Mouse (Mus musculus): ENCODE measurements around the gene Gopc. TPM values are rescaled to one million over a fixed set of nuclear protein-coding genes. Genes with fewer than 3 reads are reported as not detected.

The Gopc gene
- 10 to 100 TPM; 26.9 to 29.4 TPM for total RNA-seq (2021)
- long read RNA-seq, experiment 1, full-length matches to known transcripts = 15 of 16 reads
- long read RNA-seq, experiment 1, partial matches to known transcripts = 0 of 16 reads
- long read RNA-seq, experiment 1, other reads (novel, unspliced or antisense) = 1 of 16 reads
- long read RNA-seq, experiment 2, full-length matches to known transcripts = 67 of 78 reads
- long read RNA-seq, experiment 2, partial matches to known transcripts = 4 of 78 reads
- long read RNA-seq, experiment 2, other reads (novel, unspliced or antisense) = 7 of 78 reads

DNA sequence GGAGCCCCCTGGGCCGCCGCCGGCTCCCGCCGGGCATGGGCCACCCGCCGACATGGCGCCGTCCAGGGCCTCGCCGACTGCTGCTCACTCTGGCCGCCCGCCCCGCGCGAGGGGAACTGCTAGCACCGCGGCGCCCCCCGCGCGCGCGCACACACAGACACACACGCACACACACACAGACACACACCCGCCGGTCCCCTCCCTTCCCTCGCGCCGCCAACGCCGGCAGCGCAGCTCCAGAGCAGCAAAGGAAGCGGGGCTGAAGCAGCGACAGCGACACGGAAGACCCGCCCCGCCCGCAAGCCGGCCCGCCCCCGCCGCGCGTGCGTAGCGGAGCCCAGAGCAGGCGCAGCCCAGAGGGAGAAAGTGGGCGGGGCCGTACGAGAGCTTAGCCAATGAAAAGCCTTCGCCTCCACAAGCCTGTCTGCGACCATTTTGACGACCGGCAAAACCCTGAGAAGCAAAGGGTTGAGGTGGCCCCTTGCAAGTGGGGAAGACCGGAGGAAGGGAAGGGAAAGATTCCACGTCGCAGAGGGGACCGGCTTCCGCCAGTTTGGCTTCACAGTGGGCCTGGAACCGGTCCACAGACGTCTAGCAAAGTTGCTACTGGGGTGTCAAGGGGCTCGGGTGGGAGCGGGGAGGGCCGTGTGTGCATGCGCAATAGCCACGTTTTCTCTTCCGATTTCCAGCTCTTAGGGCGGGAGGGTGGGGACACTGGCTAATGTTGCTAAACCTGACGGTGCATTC lies at the start of gene Gopc:
Gene Gopc, minus strand, starts transcription at position 280 of the 747 bp plus-strand sequence.
- DNase-seq (ENCODE audit: low spot score in 2 of 2) = peak; percentile 83 to 89

DNA sequence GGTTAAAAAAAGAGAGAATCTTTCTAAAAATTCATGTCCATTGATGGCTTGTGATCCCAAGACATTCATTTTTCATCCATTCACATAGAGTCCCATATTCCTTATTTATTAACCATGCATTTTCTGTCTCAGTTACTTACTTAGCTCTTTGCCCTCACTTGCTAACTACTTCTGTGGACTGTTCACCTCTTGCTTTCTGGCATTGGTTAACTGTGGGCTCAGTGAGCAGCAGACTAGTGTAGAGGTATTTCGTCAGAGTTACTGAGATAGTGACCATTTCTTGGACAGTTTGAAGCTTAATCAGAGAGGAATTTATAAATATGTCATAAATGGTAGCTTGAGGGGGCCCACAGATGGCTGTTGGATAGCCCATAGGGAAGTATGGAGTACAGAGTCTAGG lies 49.0 kb upstream of the Gopc start:
- DNase-seq (ENCODE audit: low spot score in 2 of 2) = no peak

DNA sequence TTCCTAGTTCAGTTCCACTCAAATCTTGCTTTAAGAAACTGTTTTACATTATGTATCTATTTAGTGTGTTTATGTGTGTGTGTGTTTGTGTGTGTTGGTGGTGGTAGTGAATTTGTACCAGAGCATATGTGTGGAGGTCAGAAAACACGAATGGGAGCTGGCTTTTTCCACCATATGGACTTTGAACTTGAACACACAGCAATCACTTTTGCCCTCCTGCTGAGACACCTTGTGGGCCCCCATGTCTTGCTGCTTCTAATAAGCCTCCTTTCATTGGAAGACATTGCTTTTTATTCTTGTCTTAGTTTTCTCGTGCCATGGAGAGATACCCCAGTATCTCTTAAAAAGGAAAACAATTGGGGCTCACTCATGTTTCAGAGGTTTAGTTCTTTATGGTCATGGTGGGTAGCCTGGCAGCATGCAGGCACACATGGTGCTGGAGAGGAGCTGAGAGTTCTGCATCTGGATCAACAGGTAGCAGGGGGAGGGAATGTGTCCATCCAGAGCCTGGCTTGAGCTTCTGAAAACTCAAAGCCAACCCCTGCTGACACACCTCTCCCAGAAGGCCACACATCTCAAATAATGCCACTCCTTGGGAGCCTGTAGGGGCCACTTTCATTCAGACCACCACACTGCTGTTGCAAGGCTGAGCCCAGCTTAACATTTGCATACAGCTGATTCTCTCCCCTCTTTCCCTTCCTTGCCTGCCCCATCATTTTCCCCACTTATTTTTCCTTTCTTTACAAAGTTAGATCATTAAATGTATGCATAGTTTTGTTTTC lies 45.9 kb upstream of the Gopc start:
- DNase-seq (ENCODE audit: low spot score in 2 of 2) = no peak

DNA sequence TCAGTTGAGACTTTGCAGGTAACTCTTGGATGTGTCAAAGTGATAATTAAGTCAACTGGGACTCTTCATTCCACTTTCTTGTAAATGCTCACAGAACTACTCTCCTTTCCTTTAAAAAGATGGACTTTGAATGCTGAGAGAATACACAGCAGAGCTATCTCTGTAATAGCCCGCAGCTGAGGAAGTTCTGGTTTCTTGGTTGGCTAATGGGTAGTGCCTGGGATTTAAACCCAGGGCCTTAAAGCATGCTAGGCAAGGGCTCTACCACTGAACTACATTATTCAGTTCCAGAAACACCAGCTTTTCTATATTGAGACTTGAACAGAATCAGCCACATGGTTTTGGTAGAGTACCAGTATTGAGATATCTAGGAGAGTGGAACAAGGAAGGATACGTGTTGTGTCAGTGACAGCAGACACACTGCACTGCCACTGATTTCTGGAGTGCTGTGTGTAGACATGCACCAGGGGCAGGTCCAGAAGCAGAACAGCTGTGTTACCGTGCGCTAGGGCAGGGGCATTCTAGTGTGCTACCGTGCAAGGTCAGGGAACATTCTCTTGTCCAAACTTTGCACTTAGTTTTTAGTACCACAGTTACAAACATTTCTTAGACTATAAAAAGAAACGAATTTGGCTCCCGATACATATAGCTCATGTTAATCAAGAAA lies 44.5 kb upstream of the Gopc start:
- DNase-seq (ENCODE audit: low spot score in 2 of 2) = no peak

DNA sequence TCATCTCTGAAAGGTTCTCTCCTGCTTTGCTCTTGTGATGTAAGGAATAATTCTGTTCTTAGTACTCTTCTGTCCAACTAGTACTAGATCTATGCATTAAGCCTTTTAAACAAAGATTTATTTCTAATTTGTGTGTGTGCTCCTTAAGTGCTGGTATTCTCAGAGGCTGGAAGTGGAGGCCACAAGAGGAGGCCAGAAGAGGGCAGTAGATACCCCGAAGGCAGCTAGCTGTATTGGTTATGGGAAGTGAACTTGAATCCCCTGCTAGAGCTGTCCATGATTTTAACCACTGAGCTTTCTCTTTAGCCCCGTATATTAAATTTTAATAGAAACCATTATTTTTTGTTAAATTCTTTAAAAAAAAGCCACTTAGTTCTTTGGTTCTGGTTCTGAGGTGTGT lies 41.2 kb upstream of the Gopc start:
- no peak for DNase-seq (ENCODE audit: low spot score in 2 of 2)

DNA sequence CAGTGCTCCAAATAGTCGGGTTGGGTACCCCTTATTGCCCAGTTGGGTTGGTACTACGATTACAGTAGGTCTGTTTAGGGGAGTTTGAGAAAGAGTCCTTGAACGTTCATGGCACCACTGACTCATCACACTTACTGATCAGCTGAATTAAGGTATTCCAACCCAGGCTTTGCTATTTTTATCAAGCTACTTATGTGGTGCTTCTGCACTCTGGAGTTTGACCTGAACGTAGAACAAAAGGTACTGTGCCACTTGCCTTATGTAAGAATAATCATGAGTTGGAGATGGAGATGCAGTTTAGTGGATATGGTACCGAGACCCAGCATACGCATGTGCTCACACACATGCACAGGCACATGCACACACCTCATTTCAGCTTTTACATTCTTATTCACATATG lies 39.8 kb upstream of the Gopc start:
- DNase-seq (ENCODE audit: low spot score in 2 of 2) = no peak

- no peak for DNase-seq (ENCODE audit: low spot score in 2 of 2)
These were observed 38.6 kb upstream of the Gopc start for GRCm38 (mm10) chr10:52420526-52420925.

GRCm38 (mm10) chr10:52419402-52419801 lies 37.5 kb upstream of the Gopc start:
- no peak for DNase-seq (ENCODE audit: low spot score in 2 of 2)

GRCm38 (mm10) chr10:52418931-52419330 lies 37.0 kb upstream of the Gopc start:
- DNase-seq (ENCODE audit: low spot score in 2 of 2) = no peak

DNA sequence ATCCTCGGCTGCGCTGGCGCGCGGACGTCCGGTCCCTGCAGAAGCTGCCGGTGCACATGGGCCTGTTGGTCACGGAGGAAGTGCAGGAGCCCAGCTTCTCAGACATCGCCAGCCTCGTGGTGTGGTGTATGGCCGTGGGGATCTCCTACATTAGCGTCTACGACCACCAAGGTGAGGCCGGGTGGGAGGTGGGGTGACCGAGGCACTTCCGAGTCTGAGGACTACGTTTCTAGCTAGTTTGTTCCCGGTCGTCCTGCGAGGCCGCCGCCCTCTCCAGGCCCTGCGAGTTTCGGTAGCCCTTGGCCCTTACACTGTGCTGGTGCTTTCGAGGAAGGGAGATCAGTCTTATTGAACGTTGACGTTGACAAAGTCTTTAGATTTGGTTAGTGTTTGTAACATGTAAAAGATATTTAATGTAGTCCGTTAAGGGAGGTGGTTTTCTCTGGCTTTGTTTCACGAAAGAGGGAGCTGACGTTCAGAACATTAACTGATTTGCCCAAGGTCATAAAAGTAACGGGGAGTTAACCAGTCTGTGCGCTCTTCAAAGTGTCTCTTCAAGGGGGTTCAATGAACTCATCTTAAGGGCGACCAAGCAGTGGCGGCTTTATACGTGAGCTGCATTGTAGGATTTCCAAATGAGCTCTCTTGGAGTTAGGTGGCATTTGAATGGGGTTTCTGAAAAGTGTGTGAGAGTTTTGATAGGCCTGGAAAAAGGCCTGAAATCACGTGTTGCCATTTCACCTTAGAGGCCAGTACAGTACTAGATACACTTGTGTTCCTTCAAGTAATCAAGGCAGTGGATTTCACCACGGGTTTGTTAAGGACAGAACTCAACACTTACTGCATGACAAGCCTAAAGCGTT lies 36.3 kb upstream of the Gopc start:
- DNase-seq (ENCODE audit: low spot score in 2 of 2) = no peak

- DNase-seq (ENCODE audit: low spot score in 2 of 2) = peak; percentile 93 to 94
These were observed 35.5 kb upstream of the Gopc start, which contains the start of gene Nus1 for GRCm38 (mm10) chr10:52417299-52417997. Nus1 (plus strand) TSS chr10:52417547.

- no peak for DNase-seq (ENCODE audit: low spot score in 2 of 2)
These were observed 34.5 kb upstream of the Gopc start for GRCm38 (mm10) chr10:52416458-52416857.

GRCm38 (mm10) chr10:52415020-52415419 lies 33.1 kb upstream of the Gopc start:
- DNase-seq (ENCODE audit: low spot score in 2 of 2) = no peak

DNA sequence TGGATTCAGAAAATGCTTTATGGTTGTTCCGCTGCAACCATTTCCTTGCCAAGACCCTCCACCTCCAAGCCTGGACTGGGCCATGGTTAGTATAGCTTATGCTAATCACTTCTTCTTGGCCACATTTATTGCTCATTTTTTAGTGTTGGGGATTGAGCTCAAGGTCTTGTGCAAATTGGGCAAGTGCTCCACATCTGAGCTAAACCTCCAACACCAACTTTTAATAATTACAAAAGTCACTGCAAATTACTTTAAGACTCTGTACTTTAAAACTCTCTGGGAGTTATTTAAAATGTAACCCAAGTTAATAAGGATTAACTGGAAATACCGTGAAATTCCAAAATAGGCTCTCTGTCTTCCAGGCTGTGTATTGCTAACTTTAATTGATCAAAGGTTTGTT lies 25.6 kb upstream of the Gopc start:
- no peak for DNase-seq (ENCODE audit: low spot score in 2 of 2)

- DNase-seq (ENCODE audit: low spot score in 2 of 2) = no peak
These were observed 23.2 kb upstream of the Gopc start for GRCm38 (mm10) chr10:52405160-52405559.

DNA sequence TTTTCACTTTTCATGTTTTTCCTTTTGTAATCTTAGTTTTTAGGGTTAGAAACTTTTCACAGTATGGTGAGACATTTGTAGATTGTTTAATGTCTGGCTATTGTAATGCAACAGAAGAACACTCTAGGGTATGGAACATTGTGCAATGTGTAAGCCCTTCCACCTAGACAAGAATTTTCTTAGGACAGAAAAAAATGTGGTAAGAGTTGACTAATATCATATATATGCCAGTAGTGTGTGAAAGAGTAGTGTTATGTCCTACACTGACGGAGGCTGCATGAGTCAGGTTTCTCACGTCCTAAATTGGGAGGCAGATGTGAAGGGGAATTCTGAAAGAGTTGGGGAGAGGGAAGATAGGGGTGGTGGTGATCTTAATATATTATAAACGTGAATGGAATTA lies 17.8 kb upstream of the Gopc start:
- DNase-seq (ENCODE audit: low spot score in 2 of 2) = no peak

DNA sequence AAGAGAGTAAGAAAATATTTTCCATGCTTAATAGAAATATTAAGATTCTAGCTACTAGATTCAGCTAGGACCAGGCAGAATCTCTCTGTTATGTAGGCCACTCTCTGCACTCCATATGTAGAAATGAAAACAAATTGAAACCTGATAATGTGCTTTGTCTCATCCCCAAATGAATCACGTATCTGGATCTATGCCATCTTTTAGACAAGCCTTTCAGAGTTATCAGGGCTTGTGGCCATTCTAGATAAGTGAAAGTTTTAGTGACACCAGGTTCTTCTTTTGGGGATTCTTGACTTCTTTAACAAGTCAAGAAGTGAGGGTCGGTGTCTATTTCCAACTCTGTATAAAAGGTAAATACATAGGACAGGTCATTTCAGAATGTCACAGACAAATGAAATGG lies 16.8 kb upstream of the Gopc start:
- DNase-seq (ENCODE audit: low spot score in 2 of 2) = no peak

DNA sequence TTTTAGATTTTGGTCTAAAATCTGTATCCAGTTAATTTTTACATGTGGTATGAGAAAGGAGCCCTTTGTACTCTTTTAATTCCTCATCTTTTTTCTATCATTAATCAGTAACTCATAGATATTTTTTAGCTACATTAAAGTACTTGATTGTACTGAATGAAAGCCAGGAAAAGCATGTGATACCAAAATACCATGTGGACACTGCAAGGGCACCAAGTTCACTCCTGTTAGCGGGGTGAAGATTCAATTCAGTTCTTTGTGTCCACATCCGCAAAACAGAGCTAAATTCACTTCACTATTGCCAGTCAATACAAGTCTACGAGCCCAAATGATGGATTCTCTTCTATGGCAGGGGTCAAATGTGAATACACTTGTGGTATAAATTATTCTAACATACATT lies 14.7 kb upstream of the Gopc start:
- no peak for DNase-seq (ENCODE audit: low spot score in 2 of 2)

- no peak for DNase-seq (ENCODE audit: low spot score in 2 of 2)
These were observed 9.3 kb upstream of the Gopc start for GRCm38 (mm10) chr10:52391208-52391607.

DNA sequence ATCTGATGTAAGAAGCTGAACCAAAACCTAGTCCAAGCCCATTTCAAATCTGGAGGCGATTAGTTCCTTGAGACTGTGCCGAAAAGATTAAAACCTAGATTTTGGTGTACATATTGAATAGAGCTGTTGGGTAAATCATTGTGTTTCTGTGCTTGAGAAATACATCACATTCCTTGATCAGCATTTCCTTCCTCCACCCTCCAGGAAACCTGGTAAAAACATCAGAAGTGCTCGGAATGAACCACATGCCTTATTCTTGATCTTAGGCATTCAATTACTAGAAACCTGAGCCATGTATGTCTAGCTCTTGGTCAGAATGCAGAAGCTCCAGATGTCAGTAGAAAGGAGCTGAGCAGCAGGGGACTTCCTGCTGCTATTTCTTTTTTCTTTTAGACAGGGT lies 7.5 kb upstream of the Gopc start:
- no peak for DNase-seq (ENCODE audit: low spot score in 2 of 2)

All from adrenal gland, postnatal 4 days (tissue).